Mouse (Mus musculus): ENCODE measurements around the gene Jag2.

DNA sequence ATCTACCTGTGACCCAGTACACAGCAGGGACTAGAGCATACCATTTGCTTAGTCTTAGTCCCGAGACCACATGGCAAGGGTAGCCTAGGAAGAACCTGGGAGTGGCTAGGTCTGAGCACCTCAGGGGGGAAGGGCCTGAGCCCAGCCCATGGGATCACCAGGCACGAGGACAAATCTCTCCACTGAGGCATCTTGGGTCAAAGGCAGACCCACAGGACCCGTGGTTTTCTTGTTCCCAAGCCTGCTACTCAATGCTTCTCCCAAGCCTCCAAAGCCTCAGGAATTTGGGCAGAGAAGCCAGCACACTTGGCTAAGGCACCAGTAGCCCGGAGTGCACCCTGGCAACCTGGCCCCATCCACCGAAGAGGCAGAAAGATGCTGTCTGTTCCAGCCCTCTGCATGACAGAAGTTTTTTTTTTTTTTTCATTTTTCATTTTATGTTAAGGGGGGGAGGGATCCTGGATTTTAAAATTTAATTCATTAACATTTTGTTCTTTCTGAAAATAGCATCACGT lies 48.2 kb downstream of the Jag2 start:
- TF ChIP-seq POLR2A (IDR thresholded peaks at IDR 0.05; ENCODE audit: borderline replicate concordance, control insufficient read depth, low read depth, low read length) (no peak), CTCF (IDR thresholded peaks at IDR 0.05; ENCODE audit: control insufficient read depth, insufficient read depth, low read length) (no peak)
